Mouse (Mus musculus): Measurements from ENCODE around the gene Foxn3. TPM values are rescaled to one million over a fixed set of nuclear protein-coding genes. Genes with fewer than 3 reads are reported as not detected.

Gene Foxn3
- total RNA-seq, 2 experiments from 2014 or later: 49.9 to 51.2 TPM

DNA sequence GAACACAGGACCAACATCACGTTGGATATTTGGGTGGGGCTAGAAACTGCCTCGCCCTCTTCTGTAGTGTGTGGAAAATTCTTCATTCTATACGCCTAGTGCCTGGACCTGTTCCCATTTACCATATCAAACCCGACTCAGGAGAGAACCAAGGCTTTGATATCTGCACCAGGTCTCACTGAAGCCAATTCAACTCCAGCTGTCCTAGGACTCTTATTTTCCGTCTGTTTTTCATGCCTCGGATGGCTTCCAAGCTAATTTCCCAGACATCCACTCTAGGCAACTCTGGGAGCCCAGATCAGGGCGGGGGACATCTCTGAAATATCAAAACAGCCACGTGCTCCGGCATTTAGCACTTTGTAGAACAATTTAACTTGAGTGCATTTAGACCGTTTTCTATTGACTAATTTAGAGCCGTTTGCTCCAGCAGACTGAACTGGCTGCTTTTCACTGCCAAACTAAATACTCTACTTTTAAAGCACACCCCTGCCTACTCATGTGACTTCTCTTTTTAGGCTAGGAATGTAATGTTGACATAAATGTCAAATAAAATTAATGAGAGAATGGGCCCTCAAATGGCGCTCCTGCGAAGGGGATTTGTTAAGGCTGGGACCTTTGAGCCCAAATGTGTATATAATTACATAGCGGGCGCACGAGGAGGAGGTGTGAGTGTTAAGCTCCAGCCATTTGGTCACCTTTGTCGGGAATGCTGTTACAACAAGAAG is 33.5 kb downstream of the Foxn3 start:
- DNase-seq (ENCODE audit: low spot score in 2 of 2): no peak
- intact Hi-C loops (cut with DNase I): no loop called here

DNA sequence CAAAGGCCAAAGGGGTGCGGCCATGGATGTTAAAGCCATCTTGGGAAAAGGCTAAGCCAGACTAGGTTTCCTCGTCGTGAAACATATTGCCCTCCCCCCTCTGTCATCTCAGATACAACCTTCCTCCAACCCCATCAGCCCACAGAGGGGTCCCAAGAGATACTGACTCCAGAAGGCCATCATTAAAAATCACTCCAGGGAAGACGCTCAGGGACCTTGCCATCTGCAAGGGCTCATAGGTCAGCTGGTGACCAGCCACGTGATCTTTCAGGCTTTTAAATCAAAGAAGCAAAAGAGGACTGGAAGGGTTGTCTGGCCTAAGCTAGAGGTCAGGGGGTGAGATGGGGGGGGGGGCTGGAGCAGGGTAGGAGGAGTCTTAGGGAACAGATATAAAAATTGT is 34.4 kb downstream of the Foxn3 start:
- no peak for DNase-seq (ENCODE audit: low spot score in 2 of 2)
- intact Hi-C loops (cut with DNase I): no loop called here

DNA sequence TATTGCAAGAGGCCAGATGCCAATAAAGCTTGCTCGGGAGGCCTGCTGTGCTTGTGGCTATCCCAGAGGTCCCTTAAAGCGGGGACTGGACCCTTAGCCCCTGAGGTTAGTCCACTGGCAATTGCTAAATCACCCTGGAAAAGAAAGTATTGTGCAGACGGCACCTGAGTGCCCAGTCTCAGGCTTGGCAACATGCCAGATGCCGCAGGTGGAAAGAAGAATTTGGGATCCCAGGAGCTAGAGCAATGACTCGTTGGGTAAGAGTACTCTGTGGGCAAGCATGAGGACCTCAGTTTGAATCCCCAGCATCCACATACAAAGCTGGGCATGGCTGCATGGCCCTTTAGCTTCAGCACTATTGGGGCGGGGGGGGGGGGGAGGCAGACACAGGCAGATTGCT is 35.9 kb downstream of the Foxn3 start:
- intact Hi-C loops (cut with DNase I): no loop called here
- no peak for DNase-seq (ENCODE audit: low spot score in 2 of 2)

- intact Hi-C loops (cut with DNase I): no loop called here
- no peak for DNase-seq (ENCODE audit: low spot score in 2 of 2)
These were observed 36.7 kb downstream of the Foxn3 start for GRCm38 (mm10) chr12:99526571-99527140.

GRCm38 (mm10) chr12:99522882-99523281 is 40.5 kb downstream of the Foxn3 start:
- intact Hi-C loops (cut with DNase I): no loop called here
- no peak for DNase-seq (ENCODE audit: low spot score in 2 of 2)

DNA sequence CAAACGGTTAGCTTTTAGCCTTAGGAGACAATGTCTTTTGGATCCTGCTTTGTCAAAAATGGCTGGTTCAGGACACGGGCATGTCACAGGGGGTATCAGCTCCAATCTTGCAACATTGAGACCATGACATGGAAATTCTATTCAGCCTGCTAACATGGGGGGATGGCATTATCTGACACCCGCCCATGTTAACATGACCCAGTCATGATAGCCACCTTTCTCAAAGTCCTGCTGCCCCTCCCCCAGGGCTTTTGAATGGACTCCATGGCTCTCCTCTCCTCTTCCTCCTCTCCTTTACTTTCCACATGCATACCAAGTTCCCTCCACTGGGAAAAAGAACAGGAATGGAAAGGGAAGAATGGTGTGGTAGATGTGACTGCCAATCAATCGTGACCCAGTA is 43.5 kb downstream of the Foxn3 start:
- intact Hi-C loops (cut with DNase I): no loop called here
- DNase-seq (ENCODE audit: low spot score in 2 of 2): no peak

DNA sequence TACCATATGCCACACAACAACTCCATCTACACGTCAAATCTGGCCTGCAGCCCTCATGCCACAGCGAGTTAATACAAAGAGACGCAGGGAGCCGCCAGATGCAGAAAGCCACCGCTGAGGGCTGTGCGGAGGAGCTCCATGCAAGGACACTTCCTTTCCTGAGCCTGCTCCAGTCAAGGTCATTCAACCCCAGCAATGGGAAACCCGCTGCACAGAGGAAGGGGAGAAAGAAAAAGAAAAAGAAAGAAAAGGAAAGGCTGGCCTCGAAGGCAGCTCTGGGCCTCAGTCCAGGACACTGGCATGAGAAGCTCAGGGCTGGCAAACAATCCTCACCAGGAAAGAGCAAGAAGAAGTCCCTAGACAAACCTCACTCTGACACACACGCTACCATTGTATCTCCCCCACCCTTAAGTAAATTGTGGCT is 44.2 kb downstream of the Foxn3 start:
- intact Hi-C loops (cut with DNase I): no loop called here
- no peak for DNase-seq (ENCODE audit: low spot score in 2 of 2)

- DNase-seq (ENCODE audit: low spot score in 2 of 2): no peak
- intact Hi-C loops (cut with DNase I): no loop called here
These were observed 44.7 kb downstream of the Foxn3 start for GRCm38 (mm10) chr12:99518640-99519039.

DNA sequence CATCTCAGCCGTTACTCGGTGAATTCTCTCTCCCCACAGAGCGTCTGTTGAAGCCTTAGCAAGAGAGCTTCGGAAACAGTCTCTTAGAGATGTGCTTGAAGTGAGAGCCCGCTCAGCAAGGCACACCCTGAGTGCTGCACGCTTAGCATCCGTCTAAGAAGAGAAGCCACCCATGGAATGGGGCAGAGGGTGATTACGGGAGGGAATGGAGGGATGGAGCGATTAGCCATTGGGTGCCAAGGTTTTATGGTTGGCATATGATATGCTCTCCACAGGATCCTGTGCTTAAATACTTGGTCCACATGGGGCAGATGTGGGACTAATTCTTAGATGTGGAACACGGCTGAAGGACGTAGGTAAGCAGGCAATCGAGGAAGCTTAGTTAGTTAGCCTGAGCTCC is 45.3 kb downstream of the Foxn3 start:
- no peak for DNase-seq (ENCODE audit: low spot score in 2 of 2)
- intact Hi-C loops (cut with DNase I): no loop called here

DNA sequence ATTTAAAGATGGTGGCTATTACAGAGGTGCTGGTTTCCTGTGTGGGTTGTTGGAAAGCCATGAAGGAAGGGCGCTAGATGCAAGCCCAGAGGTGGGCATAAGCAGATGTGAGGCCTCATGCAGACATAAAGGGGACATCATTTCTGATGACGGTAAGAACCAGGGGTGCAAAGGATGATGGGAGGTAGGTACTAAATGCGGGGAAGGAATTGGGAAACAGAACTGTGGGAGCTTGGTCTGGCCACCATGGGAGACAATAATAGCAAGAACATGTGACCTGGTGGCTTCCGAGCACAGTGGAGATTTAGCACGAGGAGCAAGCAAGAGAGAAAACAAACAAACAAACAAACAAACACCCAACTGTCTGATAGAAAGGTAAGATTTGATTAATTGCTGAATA is 46.1 kb downstream of the Foxn3 start:
- intact Hi-C loops (cut with DNase I): no loop called here
- no peak for DNase-seq (ENCODE audit: low spot score in 2 of 2)

- DNase-seq (ENCODE audit: low spot score in 2 of 2): no peak
- intact Hi-C loops (cut with DNase I): no loop called here
These were observed 47.9 kb downstream of the Foxn3 start for GRCm38 (mm10) chr12:99515481-99515880.

DNA sequence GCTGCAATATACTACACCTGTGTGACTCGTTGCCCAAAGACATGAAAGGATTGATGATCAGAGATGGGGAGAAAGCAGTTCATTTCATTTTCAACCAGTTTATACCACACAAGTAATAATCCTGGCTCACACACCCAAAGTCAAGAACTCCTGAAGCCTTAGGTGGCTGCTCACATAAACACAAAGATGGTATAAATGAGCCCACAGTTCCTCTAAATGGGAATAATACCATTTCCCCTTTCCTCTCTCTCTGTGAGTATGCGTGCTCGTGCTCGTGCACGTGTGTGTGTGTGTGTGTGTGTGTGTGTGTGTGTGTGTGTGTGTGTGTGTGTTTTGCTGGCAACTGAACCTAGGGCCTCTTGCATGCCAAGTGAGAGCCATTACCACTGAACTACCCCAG is 51.7 kb downstream of the Foxn3 start:
- no peak for DNase-seq (ENCODE audit: low spot score in 2 of 2)
- intact Hi-C loops (cut with DNase I): no loop called here

GRCm38 (mm10) chr12:99510759-99511158 is 52.6 kb downstream of the Foxn3 start:
- DNase-seq (ENCODE audit: low spot score in 2 of 2): no peak
- intact Hi-C loops (cut with DNase I): no loop called here

DNA sequence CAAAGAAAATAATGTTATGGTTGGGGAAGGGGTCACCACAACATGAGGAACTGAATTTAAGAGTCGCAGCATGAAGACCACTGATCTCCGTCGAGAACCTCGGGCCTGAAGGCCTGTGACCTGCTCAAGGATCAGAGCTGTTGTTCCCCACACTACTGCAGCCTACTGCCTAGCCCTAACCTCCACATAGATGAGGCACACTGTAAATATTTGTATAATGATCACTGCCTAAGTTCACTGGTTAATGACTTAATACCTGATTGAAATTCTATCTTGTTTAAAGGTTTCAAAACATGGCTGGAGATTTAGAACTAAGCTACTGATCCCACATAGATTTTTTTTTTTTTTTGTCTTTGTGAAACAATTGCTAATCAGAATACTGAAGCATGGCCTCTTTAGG is 61.2 kb downstream of the Foxn3 start:
- intact Hi-C loops (cut with DNase I): no loop called here

DNA sequence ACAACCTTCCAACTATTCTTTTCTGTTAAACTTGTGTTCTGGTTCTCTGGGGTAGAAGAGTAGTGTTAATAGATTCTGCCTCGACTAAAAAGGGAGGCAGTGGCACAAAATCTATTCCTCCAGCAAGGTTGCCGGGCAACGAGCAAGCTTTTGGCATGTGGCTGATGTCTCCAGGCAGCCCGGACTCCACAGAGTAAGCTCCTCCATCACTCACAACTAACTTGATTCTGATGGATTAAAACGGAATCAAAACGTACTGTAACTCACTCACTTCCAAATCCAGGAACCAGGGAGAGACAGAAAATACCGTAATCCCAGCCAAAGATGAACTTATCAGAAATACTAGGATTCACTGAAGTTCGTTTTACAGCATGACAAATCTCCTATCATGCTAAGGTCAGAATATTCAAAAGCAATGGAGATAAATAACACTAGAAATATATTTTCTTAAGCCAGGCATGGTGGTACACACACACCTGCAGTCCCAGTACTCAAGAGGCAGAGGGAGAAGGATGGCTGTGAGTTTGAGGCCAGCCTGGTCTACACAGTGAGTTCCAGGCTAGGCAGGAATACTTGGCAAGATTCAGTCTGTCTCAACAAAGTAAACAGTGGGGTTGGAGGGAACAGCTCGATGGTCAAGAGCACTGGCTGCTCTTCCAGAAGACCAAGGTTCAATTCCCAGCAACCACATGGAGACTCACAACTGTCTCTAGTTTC is 64.2 kb downstream of the Foxn3 start:
- intact Hi-C loops (cut with DNase I): no loop called here
- peak; percentile 24 to 39 for DNase-seq (ENCODE audit: low spot score in 2 of 2)

More for the DNA sequence above, 61.2 kb downstream of the Foxn3 start:
- no peak for DNase-seq (ENCODE audit: low spot score in 2 of 2)

GRCm38 (mm10) chr12:99498189-99498977 is 65.0 kb downstream of the Foxn3 start:
- DNase-seq (ENCODE audit: low spot score in 2 of 2): no peak
- intact Hi-C loops (cut with DNase I): no loop called here

DNA sequence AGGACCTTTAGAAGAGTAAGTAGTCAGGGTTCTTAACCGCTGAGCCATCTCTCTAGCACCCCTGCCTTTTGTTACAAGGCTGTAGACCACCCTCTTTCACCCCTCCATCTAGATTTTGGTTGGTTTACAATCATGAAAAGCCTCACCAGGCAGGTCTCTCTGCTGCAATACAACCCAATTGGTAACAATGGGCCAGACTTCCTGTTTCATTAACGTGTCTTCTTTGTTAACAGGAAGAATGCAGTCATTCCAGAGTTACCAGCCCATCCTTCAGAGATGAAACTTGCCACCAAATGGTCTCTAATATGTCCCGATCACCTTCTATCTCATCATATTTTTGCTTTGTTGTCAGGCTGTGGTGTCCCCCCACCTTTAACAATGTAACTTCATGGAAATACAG is 66.4 kb downstream of the Foxn3 start:
- intact Hi-C loops (cut with DNase I): no loop called here
- DNase-seq (ENCODE audit: low spot score in 2 of 2): no peak

- intact Hi-C loops (cut with DNase I): no loop called here
- DNase-seq (ENCODE audit: low spot score in 2 of 2): no peak
These were observed 73.2 kb downstream of the Foxn3 start for GRCm38 (mm10) chr12:99490216-99490615.

DNA sequence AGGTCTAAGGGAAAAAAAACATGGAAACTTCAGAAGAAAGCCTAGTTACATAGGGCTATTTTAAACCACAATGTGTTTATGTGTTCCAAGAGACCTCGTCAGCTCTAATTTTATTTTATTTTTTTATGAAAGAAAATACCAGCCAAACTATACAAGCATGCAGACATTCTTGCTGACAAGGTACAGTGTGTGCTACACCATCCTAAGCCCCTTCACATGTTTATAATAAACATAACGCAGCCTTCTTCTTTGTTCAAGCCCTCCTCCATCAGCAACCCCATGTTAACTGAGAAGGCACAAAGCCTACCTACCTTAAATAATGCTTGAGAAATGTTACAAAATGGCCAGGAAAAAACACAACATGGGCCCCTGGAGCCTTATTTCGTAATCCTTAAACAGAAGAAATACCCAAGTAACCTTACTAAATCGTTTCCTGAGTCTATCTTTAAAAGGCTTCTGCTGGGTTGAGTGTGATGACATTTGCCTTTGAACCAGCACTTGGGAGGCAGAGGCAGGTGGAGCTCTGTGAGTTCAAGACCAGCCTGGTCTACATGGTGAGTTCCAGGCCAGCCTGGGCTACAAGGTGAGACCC is 74.3 kb downstream of the Foxn3 start:
- intact Hi-C loops (cut with DNase I): no loop called here
- no peak for DNase-seq (ENCODE audit: low spot score in 2 of 2)

DNA sequence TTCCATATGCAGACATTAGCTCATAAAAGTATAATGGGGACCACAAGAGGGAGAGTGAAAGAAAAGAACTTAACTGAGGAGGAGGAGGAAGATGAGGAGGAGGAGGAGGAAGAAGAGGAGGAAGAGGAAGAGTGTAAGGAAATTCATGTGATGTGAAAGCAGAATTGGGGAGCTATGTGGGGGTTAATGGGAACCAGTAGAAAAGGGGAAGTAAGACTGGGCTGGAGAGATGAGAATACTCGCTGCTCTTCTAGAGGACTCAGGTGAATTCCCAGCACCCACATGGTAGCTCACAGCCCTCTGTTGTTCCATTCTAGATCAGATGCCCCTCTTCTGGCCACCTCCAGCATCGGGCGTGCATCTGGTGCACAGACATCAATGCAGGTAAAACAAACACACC is 83.0 kb downstream of the Foxn3 start:
- DNase-seq (ENCODE audit: low spot score in 2 of 2): no peak
- intact Hi-C loops (cut with DNase I): no loop called here

Measured in left cerebral cortex, postnatal 36 days (tissue).